Mouse (Mus musculus) spleen, embryonic (tissue): ENCODE measurements at regions not wholly inside any gene's neighbourhood (a gene's known extent, or its start where the extent isn't known, plus 50 kb on each side); places are given as distances from the start of the nearest gene placed in this dataset.

Source experiments
- CTCF ChIA-PET: fragments of 350-600 bp; sonication (Branson Sonifier 250); formaldehyde crosslinking; loops from one replicate; lab custom pipeline; 2022; lab: Charles Lee

- CTCF ChIA-PET, result interaction anchor here (0.8 kb wide), 1 partner anchor 341 kb away, joined by 3 read pairs; no protein-coding TSS in a partner anchor
Observed at GRCm38 (mm10) chr10:37473086-37473485, 334.4 kb upstream of the Marcks start.

- CTCF ChIA-PET, result no interaction called here
Observed at GRCm38 (mm10) chr10:37457384-37457783, 318.7 kb upstream of the Marcks start.

- CTCF ChIA-PET, result no interaction called here
Observed at GRCm38 (mm10) chr10:37449894-37450293, 311.2 kb upstream of the Marcks start.

- CTCF ChIA-PET, result no interaction called here
Observed at GRCm38 (mm10) chr10:37447333-37448204, 308.8 kb upstream of the Marcks start.

- CTCF ChIA-PET, result no interaction called here
Observed at GRCm38 (mm10) chr10:37439863-37440613, 301.3 kb upstream of the Marcks start.

DNA sequence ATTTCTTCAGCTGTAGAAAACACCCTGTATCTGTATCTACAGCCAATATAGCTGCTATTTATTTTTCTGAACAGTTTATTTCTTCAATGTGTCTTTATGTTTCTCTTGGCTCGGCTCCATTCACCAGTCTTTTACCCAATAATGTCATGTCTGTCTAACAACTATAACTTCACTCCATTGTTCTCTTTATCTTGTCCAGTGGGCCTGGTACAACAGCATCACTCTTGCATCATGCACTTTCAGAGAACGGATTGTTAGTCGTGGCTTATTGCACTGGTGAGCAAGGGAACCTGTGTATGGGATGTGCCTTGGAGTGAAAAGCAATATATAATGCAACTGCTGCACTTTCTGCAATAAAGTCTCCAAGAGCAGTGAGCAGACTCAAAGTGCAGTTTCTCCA lies 299.6 kb upstream of the Marcks start:
- CTCF ChIA-PET, result no interaction called here

GRCm38 (mm10) chr10:37436849-37437248 lies 298.1 kb upstream of the Marcks start:
- CTCF ChIA-PET, result no interaction called here

DNA sequence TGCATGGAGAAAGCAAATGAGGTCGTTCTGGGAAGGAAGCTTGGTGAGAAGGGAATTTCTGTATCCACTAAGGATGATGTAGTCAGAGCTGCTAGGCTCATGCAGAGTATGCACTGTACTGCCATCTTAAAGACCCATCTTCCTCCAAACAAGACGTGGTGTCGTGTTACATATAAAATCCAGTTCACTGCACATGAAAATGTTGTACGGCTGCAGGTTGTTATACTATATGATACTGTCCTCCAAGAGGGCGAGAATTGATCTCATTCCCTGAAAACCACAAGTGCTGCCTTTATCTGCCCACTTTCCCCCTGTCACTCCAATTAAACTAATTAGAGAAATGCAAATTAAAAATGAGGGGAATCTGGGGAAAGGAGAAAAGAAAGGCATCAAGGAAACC lies 295.5 kb upstream of the Marcks start:
- CTCF ChIA-PET, result no interaction called here

- CTCF ChIA-PET, result no interaction called here
Observed at GRCm38 (mm10) chr10:37423047-37423446, 284.3 kb upstream of the Marcks start.

DNA sequence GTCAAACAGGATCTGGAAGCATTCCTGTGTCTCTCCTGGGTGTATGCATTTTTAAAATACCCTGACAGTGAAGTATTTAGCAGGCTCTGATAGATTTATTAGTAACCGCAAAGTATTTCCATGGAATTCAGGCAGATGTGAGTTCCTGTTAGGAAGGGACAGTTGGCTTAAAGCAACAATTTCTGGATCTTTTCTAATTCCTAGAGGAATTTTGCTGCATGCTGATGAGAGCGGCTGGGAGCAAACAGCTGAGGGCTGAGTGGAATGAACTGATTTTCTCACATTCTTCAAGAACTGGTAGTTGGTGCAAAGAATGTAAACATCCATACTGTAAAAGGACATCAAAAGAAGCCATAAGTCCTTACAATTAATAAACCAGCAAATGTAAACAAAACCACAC lies 283.9 kb upstream of the Marcks start:
- CTCF ChIA-PET, result no interaction called here

- CTCF ChIA-PET, result no interaction called here
Observed at GRCm38 (mm10) chr10:37416321-37416720, 277.6 kb upstream of the Marcks start.

GRCm38 (mm10) chr10:37412401-37412800 lies 273.7 kb upstream of the Marcks start:
- CTCF ChIA-PET, result interaction anchor here (0.7 kb wide), 1 partner anchor 275 kb away, joined by 3 read pairs; no protein-coding TSS in a partner anchor

DNA sequence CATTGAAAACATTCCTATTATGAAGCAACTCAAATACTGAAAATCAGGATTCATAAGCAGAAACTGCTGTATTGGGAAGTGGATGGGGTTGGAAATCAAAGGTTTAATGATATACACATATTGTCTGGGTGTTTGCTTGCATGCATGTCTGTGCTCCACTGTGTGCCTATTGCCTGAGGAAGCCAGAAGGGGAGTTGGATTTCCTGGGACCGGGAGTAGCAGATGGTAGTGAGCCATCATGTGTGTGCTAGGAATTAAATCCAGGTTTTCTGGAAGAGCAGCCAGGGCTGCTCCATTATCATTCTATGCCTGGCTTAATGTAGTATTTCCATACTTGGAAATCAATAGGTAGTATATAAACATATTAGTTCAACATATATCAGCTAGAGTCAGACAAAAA lies 271.0 kb upstream of the Marcks start:
- CTCF ChIA-PET, result no interaction called here

GRCm38 (mm10) chr10:37407487-37407886 lies 268.8 kb upstream of the Marcks start:
- CTCF ChIA-PET, result no interaction called here

- CTCF ChIA-PET, result no interaction called here
Observed at GRCm38 (mm10) chr10:37404933-37405332, 266.2 kb upstream of the Marcks start.

DNA sequence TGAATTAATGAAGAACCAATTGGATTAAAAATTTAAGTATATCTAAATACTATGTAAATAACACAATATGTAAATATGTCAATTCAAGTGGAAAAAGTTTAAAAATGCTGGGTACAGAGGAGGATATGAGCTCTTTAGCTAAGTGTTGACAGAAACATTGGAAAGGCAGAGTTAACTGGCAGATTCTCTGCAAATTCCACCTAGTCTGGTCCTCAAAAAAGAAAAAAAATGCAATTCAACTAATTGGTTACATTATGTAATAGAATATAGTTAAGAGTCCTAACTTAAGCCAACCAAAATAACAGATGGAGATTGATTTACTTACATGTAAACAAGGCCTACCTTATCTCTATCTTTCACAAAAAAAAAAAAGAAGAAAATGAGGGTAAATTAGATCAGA lies 265.7 kb upstream of the Marcks start:
- CTCF ChIA-PET, result no interaction called here

GRCm38 (mm10) chr10:37402376-37402775 lies 263.7 kb upstream of the Marcks start:
- CTCF ChIA-PET, result no interaction called here

- CTCF ChIA-PET, result no interaction called here
Observed at GRCm38 (mm10) chr10:37400991-37401390, 262.3 kb upstream of the Marcks start.

DNA sequence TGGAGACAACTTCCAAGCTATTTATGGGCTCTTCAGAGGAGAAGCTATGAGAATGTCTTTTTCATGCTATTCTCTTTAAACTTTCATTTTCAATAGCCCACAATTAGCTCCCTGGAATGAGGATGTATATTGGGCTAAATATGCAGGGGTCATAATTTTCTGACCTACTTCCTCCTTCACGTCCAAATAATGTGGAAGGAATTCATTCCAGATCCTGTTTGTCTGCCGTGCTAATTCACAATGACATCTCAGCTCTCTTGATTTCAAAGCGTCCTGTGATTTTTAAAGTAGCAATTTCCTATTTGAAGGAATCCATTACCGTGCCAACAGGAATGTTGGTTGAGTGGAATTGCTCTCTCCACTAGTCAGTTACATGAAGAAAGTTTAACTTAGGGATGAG lies 261.7 kb upstream of the Marcks start:
- CTCF ChIA-PET, result interaction anchor here (0.6 kb wide), 1 partner anchor 113 kb away, joined by 13 read pairs; no protein-coding TSS in a partner anchor

DNA sequence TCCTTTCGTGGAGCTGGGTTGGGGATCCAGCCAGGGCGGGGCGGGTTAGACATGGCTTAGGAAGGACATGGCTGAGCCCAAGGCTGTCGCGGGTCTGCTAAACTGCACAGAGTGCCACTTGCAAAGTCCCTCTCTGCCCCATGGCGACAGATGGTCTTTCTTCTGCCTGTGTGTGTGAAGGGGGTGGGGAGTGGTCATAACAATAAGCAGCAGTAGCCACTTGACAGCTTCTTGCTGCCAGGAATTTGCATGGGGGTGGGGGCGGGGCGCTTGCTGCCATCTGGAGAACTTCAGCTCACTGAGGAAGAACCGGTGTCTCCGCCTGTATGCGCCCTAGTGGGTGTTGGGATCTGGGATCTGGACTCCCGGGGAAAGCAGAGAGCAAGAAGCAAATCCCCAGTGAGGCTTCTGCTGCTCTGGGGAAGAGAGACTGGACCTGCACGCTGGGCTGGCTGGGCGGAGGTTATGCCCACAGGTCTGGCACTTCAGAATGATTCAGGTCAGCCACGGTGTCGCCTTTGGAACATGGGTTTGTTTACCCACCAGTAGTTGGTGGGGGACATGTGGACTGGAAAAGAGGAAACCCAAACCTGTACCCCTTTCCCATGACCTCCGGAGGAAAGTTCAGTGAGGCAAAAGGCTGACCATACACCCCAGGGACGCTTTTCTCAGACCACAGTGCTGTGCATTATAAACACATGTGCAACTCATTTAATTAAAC lies 258.7 kb upstream of the Marcks start:
- CTCF ChIA-PET, result no interaction called here

- CTCF ChIA-PET, result no interaction called here
Observed at GRCm38 (mm10) chr10:37390011-37390410, 251.3 kb upstream of the Marcks start.

GRCm38 (mm10) chr10:37386216-37386615 lies 247.5 kb upstream of the Marcks start:
- CTCF ChIA-PET, result no interaction called here
